Mouse (Mus musculus): ENCODE data around the gene Scgn.

Gene Scgn

DNA sequence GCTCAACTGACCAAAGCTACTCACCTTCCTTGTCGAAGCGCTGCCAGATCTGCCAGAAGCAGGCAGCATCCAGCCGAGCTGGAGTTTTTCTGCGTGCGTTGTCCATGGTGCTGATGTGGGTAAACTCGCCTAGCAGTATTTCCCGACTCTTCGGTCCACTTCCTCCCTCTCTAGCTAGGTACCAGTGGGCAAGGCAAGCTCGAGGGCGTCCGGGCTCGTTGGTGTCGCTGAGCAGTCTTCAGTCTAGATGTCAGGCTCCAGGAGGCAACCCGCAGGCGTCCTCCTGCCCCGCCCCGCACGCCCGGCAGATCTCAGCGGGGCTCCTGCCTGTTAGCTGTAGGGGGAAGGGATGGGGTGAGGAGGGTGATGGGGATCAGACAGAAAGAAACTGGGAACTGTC, at the start of gene Scgn:
Scgn (minus strand) TSS at position 287 of the 400 bp plus-strand sequence.
- no peak for DNase-seq (ENCODE audit: low spot score in 2 of 2)

- DNase-seq (ENCODE audit: low spot score in 2 of 2): no peak
These were observed 49.2 kb upstream of the Scgn start for GRCm38 (mm10) chr13:24040221-24040620.

DNA sequence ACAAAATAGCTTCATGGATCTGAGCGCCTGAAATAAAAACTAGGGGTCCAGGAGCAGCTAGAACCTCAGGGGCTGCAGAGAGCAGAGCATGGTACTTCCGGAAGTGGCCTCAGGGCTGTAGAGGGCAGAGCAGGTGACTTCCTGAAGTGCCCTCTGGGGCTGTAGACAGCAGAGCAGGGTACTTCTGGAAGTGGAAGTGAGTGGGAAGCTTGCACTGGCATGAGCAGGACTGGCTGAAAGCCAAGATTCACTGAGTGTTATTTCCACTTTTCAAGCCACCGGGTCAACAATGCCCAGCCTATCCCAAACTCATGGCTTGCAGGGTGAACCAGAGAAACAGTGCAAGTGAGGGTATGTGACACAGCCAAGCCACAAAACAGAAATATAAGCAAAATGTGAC, 46.5 kb upstream of the Scgn start:
- no peak for DNase-seq (ENCODE audit: low spot score in 2 of 2)

GRCm38 (mm10) chr13:24036150-24036549, 45.1 kb upstream of the Scgn start:
- DNase-seq (ENCODE audit: low spot score in 2 of 2): no peak

GRCm38 (mm10) chr13:24027191-24028170, 36.5 kb upstream of the Scgn start:
- DNase-seq (ENCODE audit: low spot score in 2 of 2): no peak

DNA sequence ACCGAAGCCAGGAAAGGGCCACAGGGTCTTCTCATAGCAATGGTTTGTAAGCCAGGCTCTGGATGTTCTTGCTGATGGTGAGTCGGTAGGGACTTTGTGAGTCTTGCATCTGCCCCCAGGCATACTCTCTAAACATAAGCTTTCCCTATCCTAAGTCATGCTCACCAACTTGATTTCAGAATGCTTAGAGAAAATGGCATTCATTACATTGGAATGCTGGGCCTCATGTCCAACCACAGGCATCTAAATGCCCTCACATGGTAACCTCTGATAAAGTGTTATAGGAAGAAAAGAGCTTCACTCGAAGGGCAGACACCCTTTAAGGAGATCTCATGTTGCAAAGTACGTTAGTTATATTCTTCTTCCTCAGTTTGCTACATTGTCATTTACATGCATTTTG, 27.5 kb upstream of the Scgn start:
- no peak for DNase-seq (ENCODE audit: low spot score in 2 of 2)

DNA sequence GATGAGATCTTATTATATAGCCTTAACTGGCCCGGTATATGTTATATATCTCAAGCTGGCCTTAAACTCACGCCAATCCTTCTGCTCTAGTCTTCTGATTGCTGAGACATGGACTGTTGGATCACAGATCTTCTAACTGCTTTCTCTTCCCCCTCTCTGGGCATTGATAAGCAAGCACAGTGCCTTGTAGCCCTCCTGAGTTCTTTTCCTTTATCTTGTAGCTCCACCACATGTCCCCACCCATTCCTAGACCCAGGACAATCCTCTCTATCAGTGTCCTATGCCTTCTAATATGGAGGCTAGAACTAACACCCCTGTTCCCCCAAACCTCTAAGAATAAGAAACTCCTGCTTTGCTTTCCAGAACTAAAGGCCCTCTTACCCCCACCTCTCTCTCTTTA, 14.5 kb upstream of the Scgn start:
- DNase-seq (ENCODE audit: low spot score in 2 of 2): no peak

- no peak for DNase-seq (ENCODE audit: low spot score in 2 of 2)
These were observed 10.8 kb upstream of the Scgn start for GRCm38 (mm10) chr13:24001797-24002196.

DNA sequence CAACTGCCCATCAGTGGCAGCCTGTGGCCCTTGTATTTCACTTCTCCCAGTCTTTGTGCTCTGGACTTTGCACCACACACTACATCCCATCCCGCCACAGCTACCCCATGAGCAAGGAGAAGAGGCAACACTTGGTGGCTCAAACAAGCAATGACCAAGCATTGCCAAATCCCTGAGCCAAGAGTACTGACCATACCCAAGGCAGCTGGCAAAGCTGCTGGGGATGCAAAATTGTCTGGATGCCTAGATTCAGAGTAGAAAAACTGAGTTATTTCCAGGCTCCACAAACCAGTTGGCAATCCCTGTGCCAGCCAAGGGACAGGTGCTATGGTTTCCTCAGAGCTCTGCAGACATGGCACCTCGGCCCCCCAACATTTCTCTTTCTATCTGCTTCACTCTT, 10.1 kb upstream of the Scgn start:
- no peak for DNase-seq (ENCODE audit: low spot score in 2 of 2)

- no peak for DNase-seq (ENCODE audit: low spot score in 2 of 2)
These were observed 7.8 kb upstream of the Scgn start for GRCm38 (mm10) chr13:23998826-23999225.

DNA sequence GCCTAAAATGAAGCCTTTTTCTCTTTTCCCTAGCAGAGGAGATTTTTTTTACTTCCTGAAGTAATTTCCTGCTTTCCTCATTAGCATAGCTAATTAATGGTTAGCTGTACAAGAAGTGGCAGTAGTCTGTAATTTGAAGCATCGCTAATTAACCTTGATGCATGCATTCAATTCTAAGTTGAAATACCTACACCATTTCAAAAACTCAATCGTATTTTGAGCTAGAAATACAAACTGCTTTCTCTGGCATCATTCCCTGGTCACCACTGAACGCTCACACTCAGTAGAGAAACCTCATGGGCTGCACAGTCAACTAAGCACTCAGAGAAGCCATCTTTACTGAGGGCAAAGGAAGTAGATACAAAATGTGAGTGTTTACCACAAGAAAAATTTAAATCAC, 3.7 kb upstream of the Scgn start:
- no peak for DNase-seq (ENCODE audit: low spot score in 2 of 2)

GRCm38 (mm10) chr13:23994024-23994423, 3.0 kb upstream of the Scgn start:
- DNase-seq (ENCODE audit: low spot score in 2 of 2): no peak

GRCm38 (mm10) chr13:23990451-23990850, 563 bp downstream of the Scgn start:
- DNase-seq (ENCODE audit: low spot score in 2 of 2): no peak

DNA sequence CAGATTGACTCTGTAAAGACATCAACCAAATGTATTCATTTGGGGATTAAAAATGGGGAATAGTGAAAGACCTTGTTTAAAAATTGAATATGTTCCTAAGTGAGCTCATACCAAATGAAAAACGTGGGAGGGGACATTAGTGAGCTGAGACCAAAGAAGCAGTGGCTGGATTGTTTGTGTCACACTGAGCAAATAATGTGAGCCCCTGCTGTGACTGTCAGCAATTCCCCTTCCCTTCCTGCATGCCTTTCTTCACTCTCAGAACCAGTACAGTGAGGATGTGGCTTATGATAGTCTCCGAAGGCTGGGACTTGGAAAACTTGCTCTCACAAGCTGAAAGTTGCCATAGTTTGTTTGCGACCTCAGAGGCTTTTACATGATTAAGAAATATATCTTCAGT, 5.9 kb downstream of the Scgn start:
- DNase-seq (ENCODE audit: low spot score in 2 of 2): no peak

GRCm38 (mm10) chr13:23972271-23972670, 18.7 kb downstream of the Scgn start:
- DNase-seq (ENCODE audit: low spot score in 2 of 2): no peak

- no peak for DNase-seq (ENCODE audit: low spot score in 2 of 2)
These were observed 19.1 kb downstream of the Scgn start for GRCm38 (mm10) chr13:23971870-23972269.

GRCm38 (mm10) chr13:23964909-23965308, 26.1 kb downstream of the Scgn start:
- no peak for DNase-seq (ENCODE audit: low spot score in 2 of 2)

DNA sequence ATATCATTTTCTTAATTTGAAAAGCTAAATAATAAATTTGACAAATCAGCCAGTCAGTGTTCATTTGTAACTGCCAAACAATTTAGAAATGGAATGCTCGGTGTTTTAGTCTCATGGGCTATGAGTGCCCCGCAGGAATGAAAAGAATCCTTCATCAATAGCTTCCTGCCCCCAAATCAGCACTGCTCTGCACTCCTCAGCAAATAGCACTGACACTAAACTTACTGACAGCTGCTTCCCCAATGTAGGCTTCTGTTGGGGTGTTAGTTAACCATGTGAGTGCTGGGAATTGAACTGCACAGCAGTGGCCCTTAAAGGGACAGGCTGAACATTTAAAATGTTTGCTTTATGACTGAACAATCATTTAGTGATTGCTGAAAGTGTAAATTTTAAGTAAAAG, 31.2 kb downstream of the Scgn start:
- no peak for DNase-seq (ENCODE audit: low spot score in 2 of 2)

GRCm38 (mm10) chr13:23950928-23951327, 40.1 kb downstream of the Scgn start:
- no peak for DNase-seq (ENCODE audit: low spot score in 2 of 2)

- no peak for DNase-seq (ENCODE audit: low spot score in 2 of 2)
These were observed 41.3 kb downstream of the Scgn start for GRCm38 (mm10) chr13:23949484-23950246.

GRCm38 (mm10) chr13:23946254-23946653, 44.8 kb downstream of the Scgn start:
- no peak for DNase-seq (ENCODE audit: low spot score in 2 of 2)

- no peak for DNase-seq (ENCODE audit: low spot score in 2 of 2)
These were observed 48.2 kb downstream of the Scgn start for GRCm38 (mm10) chr13:23942861-23943260.

- no peak for DNase-seq (ENCODE audit: low spot score in 2 of 2)
These were observed 50.7 kb downstream of the Scgn start for GRCm38 (mm10) chr13:23940291-23940690.

Data from right cerebral cortex, postnatal 36 days (tissue).